Mouse (Mus musculus): ENCODE measurements around the gene S100a10. TPM values are rescaled to one million over a fixed set of nuclear protein-coding genes. Genes with fewer than 3 reads are reported as not detected.

Gene S100a10
- polyA plus RNA-seq (2017; shearing (Covaris generic)), result 1,518 TPM

GRCm38 (mm10) chr3:93554981-93555877 is at the start of gene S100a10:
Gene S100a10 (plus strand): TSS chr3:93555080.

GRCm38 (mm10) chr3:93520330-93521193 is 34.3 kb upstream of the S100a10 start, which contains the start of gene S100a11:
Gene S100a11 (plus strand): TSS chr3:93520488.

Other genes starting within 250 kb of the S100a10 start
- not detected for gene Hrnr, start 235.3 kb upstream of the S100a10 start, polyA plus RNA-seq (2017; shearing (Covaris generic))
- not detected for gene Rptn, start 161.4 kb upstream of the S100a10 start, polyA plus RNA-seq (2017; shearing (Covaris generic))
- 0.06 TPM for gene Tchh, start 112.8 kb upstream of the S100a10 start, polyA plus RNA-seq (2017; shearing (Covaris generic))
- not detected for gene Tchhl1, start 86.3 kb upstream of the S100a10 start, polyA plus RNA-seq (2017; shearing (Covaris generic))
- gene S100a11, start 34.6 kb upstream of the S100a10 start, polyA plus RNA-seq (2017; shearing (Covaris generic)), result 876 TPM
- gene Tdpoz2, start 97.6 kb downstream of the S100a10 start, polyA plus RNA-seq (2017; shearing (Covaris generic)), result not detected
- not detected for gene Tdpoz1, start 121.2 kb downstream of the S100a10 start, polyA plus RNA-seq (2017; shearing (Covaris generic))
- gene Gm37596, start 138.0 kb downstream of the S100a10 start, polyA plus RNA-seq (2017; shearing (Covaris generic)), result not detected
- gene Gm5773, start 217.9 kb downstream of the S100a10 start, polyA plus RNA-seq (2017; shearing (Covaris generic)), result not detected
- not detected for gene Tdpoz4, start 241.3 kb downstream of the S100a10 start, polyA plus RNA-seq (2017; shearing (Covaris generic))

All from activated CD4-positive, CD25-positive, alpha-beta regulatory T cell, adult 9 weeks (primary cell).